Mouse (Mus musculus) T-helper 2 cell (primary cell): Measurements from ENCODE around the gene Plxnc1.

ENCODE experiments used
- in situ Hi-C: fragments of 300-600 bp; cut with MboI, MseI; formaldehyde crosslinking; loops from one replicate; pipeline ENCODE4 v1.15.1; 2025; ENCODE audit warnings: high pct_unique_total_duplicates

The Plxnc1 gene

DNA sequence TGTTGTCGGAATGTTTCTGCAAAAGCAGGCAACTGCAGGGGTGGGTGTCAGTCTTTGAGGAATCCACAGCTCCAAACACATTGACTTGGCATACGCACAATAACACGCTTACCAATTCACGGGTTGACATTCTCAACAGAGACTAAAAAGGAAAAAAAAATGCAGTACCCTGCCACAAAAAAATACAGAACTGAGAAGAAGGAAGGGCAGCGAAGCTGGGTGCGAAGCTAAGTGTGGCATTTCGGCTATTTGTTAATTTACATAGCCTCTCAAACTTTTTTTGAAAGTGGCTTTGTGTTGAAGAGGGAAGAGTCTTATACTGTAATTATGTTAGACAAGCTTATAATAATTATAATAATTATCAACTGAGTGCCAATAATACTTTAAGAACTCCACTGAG, 13.1 kb upstream of the Plxnc1 start:
- in situ Hi-C loops = loop anchor here (10.0 kb wide), 1 partner anchor 133 kb away; no protein-coding TSS in a partner anchor

DNA sequence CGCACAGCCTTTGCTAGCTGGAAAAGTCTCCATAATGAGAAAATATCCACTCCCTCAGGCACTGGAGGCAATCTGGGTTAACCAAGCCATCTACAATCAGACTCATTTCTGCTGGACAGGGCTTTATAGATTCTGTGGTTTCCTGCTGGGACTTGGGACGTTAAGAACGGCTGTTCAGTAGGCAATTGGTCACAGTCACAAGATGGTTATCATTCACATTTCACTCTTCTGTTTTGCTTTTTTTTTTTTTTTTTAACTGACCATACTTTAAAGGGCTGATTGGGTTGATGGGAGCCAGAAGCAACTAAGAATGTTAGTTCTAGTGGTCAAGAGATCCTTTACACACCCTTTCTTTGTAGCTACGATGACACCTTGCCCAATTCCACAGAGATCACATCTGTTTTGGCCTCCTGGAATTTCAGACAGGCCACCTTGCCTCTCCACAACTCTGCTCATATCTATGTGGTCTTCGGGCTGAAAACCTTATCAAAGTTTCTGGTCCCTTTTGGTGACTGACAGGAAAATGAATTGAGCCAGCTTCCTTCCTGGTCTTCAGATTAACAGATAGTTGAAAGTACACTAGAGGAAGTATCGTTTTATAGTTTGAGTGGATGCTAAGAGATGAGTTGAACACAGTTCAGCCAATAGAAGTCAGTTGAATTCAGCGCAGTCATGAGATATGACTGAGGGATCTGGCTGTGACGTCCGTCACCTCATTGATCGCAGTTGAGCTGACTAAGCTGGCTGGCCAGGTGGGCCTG, 3.5 kb upstream of the Plxnc1 start:
- in situ Hi-C loops = no loop called here

DNA sequence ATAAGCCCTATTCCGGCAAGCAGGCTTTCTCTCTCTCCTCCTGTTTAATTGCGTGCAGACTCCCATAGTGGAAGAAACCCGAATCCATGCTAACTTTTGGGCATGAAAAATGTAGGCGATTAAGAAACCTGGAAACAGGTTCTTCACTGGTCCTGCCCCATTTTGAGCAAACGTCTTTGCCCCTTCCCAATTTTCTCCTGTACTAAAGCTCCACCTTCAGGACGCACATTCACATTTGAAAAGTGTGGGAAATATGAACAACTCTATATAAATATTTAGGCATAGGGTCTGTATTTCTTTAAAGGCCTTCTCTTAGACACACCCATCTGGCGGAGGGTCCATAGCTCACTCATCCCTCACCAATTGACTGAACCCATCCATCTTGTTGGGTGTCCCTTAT, 2.8 kb upstream of the Plxnc1 start:
- in situ Hi-C loops = no loop called here

DNA sequence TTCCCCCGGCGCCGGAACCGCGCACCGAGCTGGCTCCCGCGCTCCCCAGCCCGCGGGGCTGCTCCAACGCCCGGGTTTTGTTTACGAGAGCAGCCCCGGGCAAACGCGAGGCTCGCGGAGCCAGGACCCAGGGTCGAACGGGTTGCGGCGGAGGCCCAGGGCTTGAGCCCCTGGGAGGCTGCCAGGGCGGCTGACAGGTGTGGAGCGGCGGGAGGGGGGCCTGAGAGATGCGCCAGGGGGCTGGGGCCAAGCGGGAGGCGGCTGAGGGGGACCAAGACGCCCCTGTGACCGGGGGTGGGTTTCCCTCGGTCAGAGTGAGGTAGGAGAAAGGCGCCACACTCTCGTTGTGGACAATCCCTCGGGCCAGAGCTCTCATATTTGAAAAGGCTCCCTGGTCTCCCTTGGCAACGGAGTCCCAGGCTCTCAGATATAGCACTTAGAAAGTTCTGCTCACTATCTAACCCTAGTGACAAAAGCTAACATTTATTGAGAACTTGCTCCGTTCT, 624 bp upstream of the Plxnc1 start:
- in situ Hi-C loops = no loop called here

DNA sequence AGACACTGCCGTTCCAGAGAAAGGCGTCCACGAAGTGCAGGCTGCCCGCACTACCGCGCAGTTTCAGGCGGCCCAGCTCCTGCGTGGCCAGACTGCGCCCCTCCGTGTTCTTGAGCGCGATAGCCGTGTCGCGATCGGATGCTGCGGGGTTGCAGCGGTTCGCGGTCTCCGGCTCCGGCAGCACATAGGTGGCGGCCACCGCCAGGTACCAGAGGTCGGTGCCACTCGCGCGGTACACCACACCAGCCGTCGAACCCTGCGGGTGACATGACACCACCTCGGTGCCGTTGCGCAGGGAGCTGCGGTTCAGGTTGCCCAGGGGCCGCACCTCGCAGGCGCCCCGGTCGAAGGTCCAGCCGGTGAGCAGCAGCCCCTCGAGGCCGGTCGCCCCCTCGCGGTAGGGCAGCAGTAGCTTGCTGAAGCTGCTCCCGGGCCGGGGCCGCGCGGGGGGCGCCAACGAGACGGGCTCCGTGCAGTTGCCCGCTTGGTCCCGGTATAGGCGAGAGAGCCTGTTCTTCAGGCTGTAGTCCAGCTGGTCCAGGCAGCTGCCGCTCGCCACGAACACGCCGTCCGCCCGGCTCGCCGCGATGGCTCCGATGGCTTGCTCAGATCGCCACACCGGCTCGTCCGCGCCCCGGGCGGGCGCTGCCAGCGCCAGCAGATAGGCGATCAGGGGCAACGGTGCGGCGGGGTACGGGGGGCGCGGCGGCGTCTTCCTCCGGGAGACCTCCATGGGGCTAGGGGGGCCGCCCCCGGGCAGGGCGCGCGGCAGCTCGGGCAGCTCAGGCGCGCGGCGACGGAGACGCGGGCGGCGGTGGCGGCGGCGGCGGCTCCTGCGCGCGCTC, 567 bp downstream of the Plxnc1 start:
- in situ Hi-C loops = loop anchor here (5.0 kb wide), 1 partner anchor 257 kb away; the partner anchor contains the start of gene Cep83

DNA sequence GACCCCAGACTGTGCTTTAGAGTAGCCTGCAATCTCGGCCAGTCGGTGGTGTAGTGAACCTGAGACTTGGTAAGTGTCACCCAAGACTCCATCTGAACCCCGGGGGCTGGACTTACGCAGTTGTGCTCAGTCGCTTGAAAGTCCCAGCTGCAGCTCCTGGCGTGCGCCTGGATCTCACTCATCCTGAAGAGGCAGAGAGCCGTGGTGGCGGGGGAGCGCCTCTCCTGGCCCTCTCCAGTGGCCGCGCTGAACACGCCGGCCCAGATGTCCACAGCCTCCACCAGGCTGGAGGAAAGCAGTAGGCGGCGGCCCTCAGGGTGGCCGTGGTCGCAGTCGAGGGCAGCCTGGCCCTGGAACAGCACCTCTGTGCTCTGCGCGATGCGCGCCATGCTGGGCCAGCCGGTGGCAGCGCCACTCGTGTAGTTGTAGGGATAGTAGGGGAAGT, 1.2 kb downstream of the Plxnc1 start:
- in situ Hi-C loops = loop anchor here (5.0 kb wide), 1 partner anchor 256 kb away; the partner anchor contains the start of gene Cep83

DNA sequence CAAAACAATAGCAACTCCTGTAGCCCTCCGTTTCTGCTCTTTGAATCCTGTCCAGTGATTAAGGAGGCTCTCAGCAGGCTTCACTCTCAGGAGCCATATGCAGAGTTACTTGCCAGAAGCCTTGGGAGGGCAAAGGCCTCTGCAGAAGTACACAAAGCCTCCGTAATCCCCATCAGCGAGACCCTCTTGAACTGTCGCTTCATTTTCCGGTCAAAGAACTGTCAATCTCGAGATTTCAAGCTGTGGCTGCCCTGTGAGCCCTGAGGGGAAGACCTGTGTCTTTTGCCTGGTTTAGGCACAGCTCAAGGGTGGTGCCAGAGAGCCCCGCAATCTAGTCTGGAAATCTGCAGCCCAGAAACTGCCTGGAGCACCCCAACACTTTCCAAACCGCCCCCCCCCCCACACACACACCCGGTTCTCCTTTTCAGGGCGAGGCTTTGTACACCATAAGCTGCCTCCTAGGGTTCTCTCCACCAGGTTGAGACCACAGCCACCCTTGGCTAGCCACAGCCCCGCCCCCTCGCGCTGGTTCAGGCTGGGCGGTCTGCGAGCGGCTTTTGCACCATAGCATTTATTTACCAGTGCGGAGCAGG, 2.1 kb downstream of the Plxnc1 start:
- in situ Hi-C loops = loop anchor here (5.0 kb wide), 1 partner anchor 255 kb away; the partner anchor contains the start of gene Cep83

DNA sequence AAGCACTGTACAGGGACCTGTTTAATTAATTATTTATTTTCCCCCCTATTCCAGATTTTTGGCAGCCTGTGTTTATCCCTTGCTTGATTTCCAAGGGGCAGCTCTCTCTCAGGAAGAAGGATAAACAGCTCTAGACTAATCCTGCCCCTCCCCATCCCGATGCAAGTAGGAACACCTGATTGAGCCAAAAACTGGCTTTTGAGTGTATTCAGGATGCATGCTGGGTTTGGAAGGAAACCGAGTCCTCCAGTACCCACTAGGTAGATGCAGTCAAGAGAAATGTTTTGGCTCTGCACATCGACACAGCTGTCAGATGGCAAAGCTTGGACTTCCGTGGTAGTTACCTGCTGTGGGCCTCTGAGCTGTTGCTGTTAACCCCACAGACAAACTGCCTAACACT, 3.1 kb downstream of the Plxnc1 start:
- in situ Hi-C loops = loop anchor here (5.0 kb wide), 1 partner anchor 254 kb away; the partner anchor contains the start of gene Cep83

DNA sequence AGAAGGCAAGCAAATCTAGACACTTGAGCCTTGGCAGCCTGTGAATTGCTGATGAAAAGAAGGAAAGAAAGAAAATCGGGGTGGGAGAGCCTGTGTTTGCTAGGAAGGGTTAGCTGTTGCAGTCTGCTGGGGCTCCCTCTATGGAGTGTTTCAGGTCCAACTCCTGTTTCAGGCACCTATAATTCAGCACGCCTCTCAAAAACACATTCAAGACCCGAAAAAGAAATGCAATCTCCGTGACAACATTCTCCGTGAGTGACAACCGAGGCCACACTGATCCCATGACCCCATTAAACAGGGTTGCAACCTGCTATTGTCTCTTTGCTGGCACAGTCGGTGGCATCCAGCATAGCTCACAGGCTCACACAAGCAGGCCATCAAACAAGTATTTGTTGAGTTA, 3.8 kb downstream of the Plxnc1 start:
- in situ Hi-C loops = loop anchor here (5.0 kb wide), 1 partner anchor 253 kb away; the partner anchor contains the start of gene Cep83

DNA sequence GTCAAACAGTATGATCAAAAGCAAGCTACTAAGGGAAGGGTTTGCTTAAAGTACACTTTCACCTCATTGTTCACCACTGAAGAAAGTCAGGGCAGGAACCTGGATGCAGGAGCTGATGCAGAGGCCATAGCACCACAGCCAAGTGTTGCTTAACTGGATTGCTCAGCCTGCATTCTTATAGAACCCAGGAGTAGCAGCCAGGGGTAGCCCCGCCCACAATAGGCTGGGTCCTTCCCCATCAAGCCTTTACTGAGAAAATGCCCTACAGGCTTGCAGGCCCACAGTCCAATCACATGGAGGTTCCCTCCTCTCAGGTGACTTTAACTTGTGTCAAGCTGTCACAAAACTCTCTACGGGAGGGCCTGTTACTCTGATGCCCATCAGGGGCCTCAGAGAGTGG, 4.6 kb downstream of the Plxnc1 start:
- in situ Hi-C loops = loop anchor here (5.0 kb wide), 1 partner anchor 253 kb away; the partner anchor contains the start of gene Cep83

DNA sequence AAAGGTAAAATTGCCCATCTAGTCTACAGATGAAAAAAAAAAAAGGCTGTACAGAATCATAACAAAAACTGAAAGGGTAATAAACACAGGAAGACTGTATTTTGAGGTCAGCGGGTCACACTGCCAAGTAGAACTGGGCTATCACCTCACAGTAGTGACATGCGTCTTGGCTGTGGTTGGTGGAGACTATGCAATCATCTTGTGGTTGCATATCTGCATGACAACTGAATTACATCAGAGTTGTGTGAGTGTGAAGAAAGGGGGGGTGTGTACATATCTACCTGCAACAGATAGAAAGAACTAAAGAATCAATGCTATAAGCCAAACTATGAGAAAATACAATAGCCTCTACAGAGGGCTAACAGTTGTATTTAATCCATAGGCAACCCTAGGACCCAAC, 5.7 kb downstream of the Plxnc1 start:
- in situ Hi-C loops = no loop called here

DNA sequence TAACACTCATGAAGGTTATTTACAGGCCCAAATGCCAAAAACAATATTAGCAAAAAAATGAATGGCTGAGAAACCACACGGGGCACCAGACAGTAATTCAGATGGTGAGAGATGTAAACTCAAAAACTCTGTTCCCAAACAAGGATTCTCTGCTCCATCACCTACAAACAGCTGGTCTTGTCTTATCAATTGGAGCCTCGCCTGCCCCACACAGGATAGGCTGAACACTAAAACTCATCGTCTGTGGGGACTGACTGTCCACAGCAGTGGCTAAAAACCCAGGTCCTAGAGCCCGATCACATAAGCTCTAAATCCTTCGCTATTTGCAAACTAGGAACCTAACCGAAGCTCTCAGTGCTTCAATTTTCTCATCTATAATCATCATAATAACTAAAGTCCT, 6.3 kb downstream of the Plxnc1 start:
- in situ Hi-C loops = no loop called here

DNA sequence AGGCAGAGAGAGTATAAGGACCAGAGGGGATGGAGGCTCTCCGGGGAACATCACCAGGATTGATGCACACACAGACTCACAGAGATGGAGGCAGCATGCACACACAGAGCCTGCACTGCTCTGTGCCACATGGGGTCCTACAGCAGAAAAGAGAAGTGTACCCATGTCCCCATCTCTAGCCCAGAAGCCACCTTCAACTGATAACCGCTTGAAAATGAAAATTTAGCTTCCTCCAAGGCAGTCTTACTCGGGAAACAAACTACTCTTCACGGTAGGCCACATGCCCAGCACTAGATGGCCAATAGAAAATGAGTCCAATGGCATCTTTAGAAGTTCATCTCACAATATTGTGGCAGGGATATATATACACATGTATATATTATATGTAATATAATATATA, 9.4 kb downstream of the Plxnc1 start:
- in situ Hi-C loops = no loop called here

DNA sequence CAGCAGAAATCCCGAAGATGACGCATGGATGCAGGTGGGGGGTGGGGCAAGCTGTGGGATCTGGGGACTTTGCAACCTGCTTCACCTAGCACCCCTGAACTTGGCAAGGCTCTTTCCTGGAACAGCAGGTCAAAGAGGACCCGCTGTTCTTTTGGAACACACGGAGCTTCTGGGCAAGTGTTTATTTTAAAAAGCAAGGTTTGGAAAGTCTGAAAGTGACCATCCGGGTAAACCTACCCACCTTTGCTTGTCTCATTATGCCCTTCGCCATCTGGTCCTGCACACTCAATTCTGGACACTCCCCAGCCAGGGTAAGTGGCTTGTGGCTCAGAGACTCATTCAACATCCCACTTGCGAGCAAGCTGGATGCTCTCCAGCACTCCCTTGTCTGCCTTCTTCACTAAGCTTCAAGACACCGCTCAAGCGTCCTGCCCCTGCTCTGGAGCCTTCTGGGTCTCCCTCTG, 10.5 kb downstream of the Plxnc1 start:
- in situ Hi-C loops = no loop called here

DNA sequence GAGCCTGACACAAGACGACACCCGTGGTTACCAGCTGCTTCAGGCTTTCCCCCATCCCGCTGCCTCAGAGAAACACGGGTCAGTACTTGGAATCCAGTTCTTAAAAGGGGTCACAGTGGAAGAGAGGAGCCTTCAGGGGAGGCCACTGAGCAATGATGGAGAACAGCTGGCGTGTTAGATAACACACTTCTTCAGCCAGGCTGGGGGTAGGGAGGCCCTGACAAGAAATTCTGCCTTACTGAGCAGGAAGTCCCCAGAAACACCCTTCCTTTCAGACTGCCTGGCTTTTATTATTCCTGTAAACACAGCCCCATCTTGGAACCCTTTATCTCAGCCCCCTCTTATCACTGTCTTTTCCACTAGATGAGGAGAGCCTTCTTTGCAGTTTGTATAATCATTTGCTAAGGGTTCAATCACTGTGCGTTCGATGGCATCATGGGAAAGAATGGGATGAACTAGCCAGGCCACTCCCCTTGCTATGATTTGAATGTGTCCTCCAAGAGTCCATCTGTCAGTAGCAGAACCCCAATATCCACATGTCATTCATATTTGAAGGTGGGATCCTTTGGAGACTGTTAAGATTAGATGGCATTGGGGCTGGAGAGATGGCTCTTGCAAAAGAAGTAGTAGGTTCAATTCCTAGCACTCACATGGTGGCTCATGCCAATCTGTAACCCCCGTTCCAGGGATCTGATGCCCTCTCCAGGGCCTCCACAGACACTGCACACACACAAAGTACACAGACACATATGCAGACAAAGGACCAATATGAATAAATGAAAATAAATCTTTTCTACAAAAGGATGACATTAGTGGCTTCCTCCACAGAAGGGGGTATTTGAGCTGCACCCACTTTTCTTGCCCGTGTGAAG, 12.4 kb downstream of the Plxnc1 start:
- in situ Hi-C loops = no loop called here

DNA sequence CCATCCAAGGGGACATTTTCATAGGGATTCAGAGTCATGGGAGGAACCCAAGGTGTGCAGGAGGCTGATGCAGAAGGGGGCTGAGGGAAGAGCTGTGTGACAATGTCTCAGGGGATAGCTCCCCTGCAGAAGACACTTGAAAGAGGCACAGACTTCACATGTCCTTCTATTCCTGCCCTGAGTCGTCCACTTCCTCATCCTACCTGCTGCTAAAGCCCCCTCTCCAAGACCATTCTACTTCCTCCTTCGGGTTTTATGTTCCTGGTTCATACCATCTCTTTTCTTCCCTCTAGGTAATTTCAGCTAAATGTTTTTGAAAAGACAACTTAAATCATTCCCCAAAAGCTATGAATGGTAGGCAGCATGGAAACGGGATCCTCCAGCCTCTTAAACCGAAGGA, 16.5 kb downstream of the Plxnc1 start:
- in situ Hi-C loops = no loop called here

DNA sequence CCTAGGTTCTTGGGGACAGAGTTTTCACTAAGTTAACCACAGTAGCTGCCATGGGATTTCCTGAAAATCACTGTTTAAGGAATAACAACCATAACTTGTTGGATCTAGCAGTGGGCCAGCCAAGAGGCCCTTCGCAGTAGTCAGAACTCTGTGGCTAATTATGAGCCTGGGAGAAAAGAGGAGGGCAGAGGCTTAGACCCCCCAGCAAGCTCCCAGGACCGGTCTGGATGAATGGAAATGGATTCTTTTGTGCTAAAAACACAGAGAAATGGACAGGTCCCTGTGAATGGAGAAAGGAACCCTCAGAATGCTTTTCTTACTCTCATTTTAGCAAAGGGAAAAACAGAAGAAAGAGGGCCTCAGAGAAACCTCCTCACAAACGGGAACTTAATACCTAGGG, 18.3 kb downstream of the Plxnc1 start:
- in situ Hi-C loops = no loop called here

DNA sequence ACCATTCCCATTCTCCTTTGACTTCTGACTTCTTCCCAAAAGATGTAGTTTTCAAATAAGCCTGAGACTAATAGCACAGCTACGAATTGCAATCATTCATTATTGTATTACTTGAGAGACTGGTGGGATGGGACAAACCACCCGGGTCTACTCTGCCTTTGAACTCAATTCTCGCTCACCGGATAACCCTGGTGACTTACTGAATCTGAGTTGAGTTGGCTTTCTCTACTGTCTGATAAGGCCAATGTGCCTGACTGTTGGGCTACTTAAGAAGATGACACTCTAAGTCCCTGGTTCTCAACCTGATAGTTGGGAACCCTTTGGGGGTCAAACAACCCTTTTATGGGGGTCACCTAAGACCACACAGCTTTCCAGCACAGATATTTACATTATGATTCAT, 19.8 kb downstream of the Plxnc1 start:
- in situ Hi-C loops = no loop called here

DNA sequence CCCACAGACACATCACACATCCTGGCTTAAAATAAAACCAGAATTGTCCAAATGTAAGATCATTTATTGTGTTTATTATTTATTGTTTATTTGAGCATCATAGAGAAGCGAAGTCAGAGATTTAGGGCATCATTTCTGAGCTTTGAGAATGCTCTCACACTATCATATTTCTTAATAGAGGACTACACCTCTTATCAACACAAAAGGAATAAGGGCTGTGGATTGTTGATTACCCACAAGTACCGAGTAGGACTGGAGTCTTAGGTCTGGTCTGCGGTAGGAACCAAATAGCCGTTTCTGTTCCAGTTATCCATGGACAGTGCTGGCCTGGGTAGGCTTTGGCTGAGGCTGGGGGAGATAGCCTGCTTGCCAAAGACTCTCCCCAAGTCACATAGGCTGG, 20.2 kb downstream of the Plxnc1 start:
- in situ Hi-C loops = no loop called here

DNA sequence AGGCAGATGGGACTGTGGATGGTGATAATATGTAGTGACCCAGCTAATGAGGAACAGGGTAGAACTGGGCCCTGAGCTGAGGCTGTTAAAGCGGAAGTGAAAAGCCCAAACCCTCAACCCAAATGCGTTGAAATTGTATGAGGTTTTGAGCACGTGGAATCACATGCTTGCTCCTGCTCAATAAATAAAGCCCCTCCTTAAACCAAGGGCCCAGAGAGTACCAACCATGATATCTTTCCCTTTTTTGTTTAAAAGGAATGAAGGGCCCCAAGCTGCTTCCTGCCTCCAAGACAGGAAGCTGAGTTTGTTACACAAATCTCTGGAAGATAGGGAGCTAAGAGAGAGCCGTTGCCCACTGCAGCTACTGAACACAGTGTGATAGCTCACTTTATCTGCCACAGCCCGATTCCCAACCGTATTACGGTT, 21.3 kb downstream of the Plxnc1 start:
- in situ Hi-C loops = no loop called here

DNA sequence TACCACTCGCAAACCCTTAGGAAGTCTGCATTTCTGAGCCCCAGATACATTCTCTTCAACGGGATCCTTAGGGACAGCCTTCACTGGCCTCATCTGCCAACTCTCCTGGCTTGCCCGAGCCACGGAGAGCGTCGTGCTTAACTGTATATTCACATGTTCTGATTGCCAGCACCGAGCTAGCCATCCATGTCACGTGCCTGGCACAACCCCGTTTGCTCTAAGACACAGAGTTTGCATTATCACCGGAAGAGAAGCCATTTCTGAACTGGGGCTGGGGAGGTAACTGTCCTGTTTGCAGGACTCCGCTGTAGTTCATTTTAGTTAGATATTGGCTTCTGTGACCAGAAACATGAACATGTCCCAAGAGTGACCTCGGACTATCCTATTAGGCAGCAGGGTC, 21.8 kb downstream of the Plxnc1 start:
- in situ Hi-C loops = no loop called here
